Mouse (Mus musculus): ENCODE data around the gene Ssbp3.

- TF ChIP-seq POLR2A (IDR thresholded peaks at IDR 0.05; ENCODE audit: borderline replicate concordance, extremely low read depth, low read depth, low read length) (no peak), CTCF (IDR thresholded peaks at IDR 0.05; ENCODE audit: insufficient read depth, low read length) (no peak)
These were observed 29.4 kb downstream of the Ssbp3 start for GRCm38 (mm10) chr4:106939919-106940227.

All from lung, adult 2 months (tissue).